Mouse (Mus musculus): ENCODE results near the gene Mif. TPM values are rescaled to one million over a fixed set of nuclear protein-coding genes. Genes with fewer than 3 reads are reported as not detected.

Gene Mif
- total RNA-seq, 2 experiments from 2014 or later, result 146 to 148 TPM

GRCm38 (mm10) chr10:75837248-75837759 lies 22.7 kb downstream of the Mif start, which contains the start of gene Gstt2:
Gene Gstt2 (minus strand): TSS chr10:75837424.
- peak; percentile 88 for DNase-seq

GRCm38 (mm10) chr10:75835761-75836531 lies 24.1 kb downstream of the Mif start:
- DNase-seq, result no peak

- peak; percentile 37 for DNase-seq
Observed at GRCm38 (mm10) chr10:75835307-75835706, 24.7 kb downstream of the Mif start.

- no peak for DNase-seq
Observed at GRCm38 (mm10) chr10:75834721-75835120, 25.3 kb downstream of the Mif start.

DNA sequence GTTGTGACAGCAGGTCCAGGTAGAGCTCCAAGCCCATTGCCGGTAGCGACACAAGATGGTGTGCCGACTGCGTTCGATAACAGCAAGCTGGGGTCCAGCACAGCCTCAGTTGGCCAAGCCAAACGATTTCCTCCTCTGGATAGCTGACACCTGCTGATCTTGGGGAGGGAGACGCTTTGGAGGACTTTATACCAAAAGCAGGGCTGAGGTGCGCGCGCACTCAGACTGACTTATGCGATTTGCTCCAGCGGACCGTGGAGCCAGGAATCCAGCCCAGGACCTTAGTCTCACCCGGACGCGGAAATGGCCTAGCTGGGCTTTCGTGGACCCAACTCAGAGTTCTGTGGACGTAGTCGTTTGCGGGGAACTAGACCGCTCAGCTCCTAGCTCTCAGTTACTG lies 25.8 kb downstream of the Mif start:
- DNase-seq, result peak; percentile 78

- peak; percentile 36 for DNase-seq
Observed at GRCm38 (mm10) chr10:75833456-75834080, 26.5 kb downstream of the Mif start.

DNA sequence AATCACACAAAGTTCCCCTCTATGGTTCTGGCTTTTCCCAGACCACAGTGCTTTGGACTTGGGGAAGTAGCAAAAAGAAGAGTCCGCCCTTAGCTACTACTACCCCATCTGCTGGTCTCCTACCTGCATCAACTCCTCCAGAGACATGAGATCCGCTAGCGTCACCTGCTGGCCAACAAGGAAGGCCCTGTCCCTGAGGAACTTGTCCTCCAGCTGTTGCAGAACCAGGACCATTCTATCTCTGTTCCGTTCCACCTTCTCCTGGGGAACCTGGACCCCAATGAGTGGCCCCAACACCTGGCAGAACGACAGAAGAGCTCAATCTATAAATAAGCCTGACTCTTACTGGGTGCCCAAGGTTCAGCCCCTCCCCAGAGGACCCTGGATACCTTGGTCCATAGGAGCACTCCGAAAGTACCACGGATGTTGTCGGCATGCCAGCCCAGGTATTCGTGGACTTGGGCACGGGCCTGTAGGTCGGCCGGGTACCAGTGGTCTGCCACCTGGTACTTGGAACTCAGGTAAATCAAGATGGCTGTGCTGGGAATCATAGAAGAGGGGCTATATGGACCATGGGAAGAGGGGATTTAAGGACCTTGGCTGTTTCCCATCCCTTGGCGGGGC lies 27.7 kb downstream of the Mif start:
- DNase-seq, result peak; percentile 58

- DNase-seq, result no peak
Observed at GRCm38 (mm10) chr10:75830275-75830670, 29.8 kb downstream of the Mif start.

- DNase-seq, result no peak
Observed at GRCm38 (mm10) chr10:75829529-75830274, 30.3 kb downstream of the Mif start.

- peak; percentile 75 for DNase-seq
Observed at GRCm38 (mm10) chr10:75828500-75828931, 31.5 kb downstream of the Mif start.

- peak; percentile 72 for DNase-seq
Observed at GRCm38 (mm10) chr10:75827668-75828360, 32.2 kb downstream of the Mif start.

DNA sequence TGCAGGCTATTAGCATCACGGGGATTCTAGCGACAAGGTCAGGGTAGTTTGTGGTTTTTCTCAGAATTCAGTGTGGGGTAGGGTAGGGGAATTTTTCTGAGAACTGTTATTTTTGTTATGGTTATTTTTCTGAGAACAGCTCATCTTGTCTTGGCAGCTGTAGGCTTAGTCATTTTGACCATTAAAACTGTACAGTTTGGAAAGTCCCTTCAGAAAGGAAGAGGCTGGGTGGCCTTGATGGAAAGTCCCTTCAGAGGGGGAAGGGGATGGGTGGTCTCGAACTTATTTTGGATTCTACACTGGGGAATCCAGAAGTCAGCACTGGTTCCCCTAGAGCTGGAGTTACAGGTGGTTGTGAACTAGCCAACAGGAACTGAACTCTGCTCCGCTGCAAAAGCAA lies 35.5 kb downstream of the Mif start:
- no peak for DNase-seq

- no peak for DNase-seq
Observed at GRCm38 (mm10) chr10:75823782-75824181, 36.3 kb downstream of the Mif start.

GRCm38 (mm10) chr10:75822443-75822842 lies 37.6 kb downstream of the Mif start, which contains the start of gene Gstt4:
Gene Gstt4 (minus strand): TSS chr10:75822543.
- DNase-seq, result no peak

DNA sequence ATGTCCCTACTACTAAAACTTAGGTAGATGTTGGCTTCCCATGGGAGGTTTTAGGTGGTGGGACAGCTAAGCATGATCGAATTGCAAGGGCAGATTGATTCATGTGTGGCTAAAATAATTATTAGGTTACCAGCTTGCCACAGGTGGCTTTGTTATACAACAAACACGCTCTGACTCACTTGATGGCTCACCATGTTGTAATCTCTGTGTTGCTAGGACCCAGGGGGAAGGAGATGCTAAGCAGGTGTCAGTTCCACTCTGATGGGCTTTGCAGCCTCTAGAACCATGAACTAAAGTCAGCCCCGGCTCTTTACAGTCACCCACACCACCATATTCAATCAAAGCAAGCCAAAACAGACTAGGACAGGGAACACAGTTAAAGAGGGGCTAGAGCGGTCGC lies 40.2 kb downstream of the Mif start:
- DNase-seq, result no peak

GRCm38 (mm10) chr10:75818641-75819040 lies 41.4 kb downstream of the Mif start:
- DNase-seq, result no peak

Other genes with a start within 250 kb of the Mif start
- 1 to 10 TPM; 2.6 to 3.3 TPM for gene Susd2, start 216.2 kb downstream of the Mif start, total RNA-seq (2021)
- 10 to 100 TPM; 11.7 to 18.7 TPM for gene Cabin1, start 95.9 kb downstream of the Mif start, total RNA-seq (2021)
- gene Ddt, start 86.8 kb downstream of the Mif start, total RNA-seq (2021), result 10 to 100 TPM; 26.9 to 35.6 TPM
- not detected for gene Gm20441, start 79.3 kb downstream of the Mif start, total RNA-seq (2021)
- gene Gstt3, start 78.8 kb downstream of the Mif start, total RNA-seq (2021), result 1 to 10 TPM; 6.0 to 6.3 TPM
- 10 to 100 TPM; 12.0 to 12.5 TPM for gene Gstt1, start 61.7 kb downstream of the Mif start, total RNA-seq (2021)
- gene Gstt4, start 37.7 kb downstream of the Mif start, total RNA-seq (2021), result not detected
- 1 to 10 TPM; 7.1 to 8.4 TPM for gene Gstt2, start 22.8 kb downstream of the Mif start, total RNA-seq (2021)
- under 1 TPM in 1 of 2 experiments, not detected in 1; 0.27 TPM for gene Derl3, start 33.2 kb upstream of the Mif start, total RNA-seq (2021)
- gene Smarcb1, start 61.4 kb upstream of the Mif start, total RNA-seq (2021), result 10 to 100 TPM; 30.5 to 39.1 TPM
- 100 to 1,000 TPM; 592 to 715 TPM for gene Chchd10, start 72.9 kb upstream of the Mif start, total RNA-seq (2021)
- gene Mmp11, start 76.3 kb upstream of the Mif start, total RNA-seq (2021), result 1 to 10 TPM; 5.1 to 7.4 TPM
- under 1 TPM in 1 of 2 experiments, not detected in 1; 0.27 TPM for gene Gm867, start 80.4 kb upstream of the Mif start, total RNA-seq (2021)
- gene Vpreb3, start 82.8 kb upstream of the Mif start, total RNA-seq (2021), result 1 to 10 TPM in 1 of 2 experiments, not detected in 1; 1.1 TPM
- gene Gm5134, start 94.3 kb upstream of the Mif start, total RNA-seq (2021), result not detected
- gene Zfp280b, start 172.4 kb upstream of the Mif start, total RNA-seq (2021), result 10 to 100 TPM in 1 of 2 experiments, 1 to 10 TPM in 1; 9.5 to 10.3 TPM